Mouse (Mus musculus) E14TG2a.4 (cell line): ENCODE data around the gene Flad1.

Source experiments
- CTCF ChIP-seq: conservative IDR thresholded peaks from 2 replicates; pipeline ENCODE4 v1.5.1; 2014; ENCODE audit warnings: low read length
- NANOG ChIP-seq: IDR thresholded peaks from 2 replicates; pipeline ENCODE4 v1.6.1; 2014; ENCODE audit warnings: borderline replicate concordance, low read length, mixed read lengths

- TF ChIP-seq CTCF (no peak), NANOG (no peak)
These were observed 806 bp downstream of the Flad1 start for GRCm38 (mm10) chr3:89410864-89411263.
